Mouse (Mus musculus): Measurements from ENCODE around the gene Abca8a. TPM values are rescaled to one million over a fixed set of nuclear protein-coding genes. Genes with fewer than 3 reads are reported as not detected.
A peak's percentile ranks its signal among the peaks of the same experiment; 100 is the strongest.
"Not testable (repeated sequence)": the region's sequence is repeated elsewhere in the genome, so short reads cannot be mapped to it uniquely, and the experiment has no call there.

Abca8a gene
- polyA plus RNA-seq, 1 experiment from 2014 or later = 1.7 TPM

GRCm38 (mm10) chr11:109994014-109994413 is 101.8 kb downstream of the Abca8a start:
- peak overlapping the region; percentile 19 for H3K4me2 ChIP-seq (ENCODE audit: low read length)

DNA sequence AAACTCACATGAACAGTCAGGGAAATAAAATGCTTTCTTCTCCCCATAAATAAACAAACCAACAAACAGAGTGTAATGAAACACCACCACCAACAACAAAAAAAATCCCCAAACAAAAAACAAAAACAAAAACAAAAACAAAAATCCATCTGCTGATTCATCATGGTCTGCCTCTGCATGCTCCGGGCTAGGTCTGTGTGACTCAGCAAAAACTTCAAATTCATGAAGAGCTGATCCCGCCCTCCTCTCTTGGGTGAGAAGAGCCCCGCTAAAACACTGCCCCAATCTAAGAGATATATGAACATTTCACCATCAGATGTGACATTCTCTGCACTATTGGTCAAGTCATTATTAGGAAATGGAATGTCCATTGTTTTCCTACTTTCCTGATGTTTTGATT is 104.5 kb downstream of the Abca8a start:
- no peak for ATAC-seq
- no peak overlapping the region for H3K9ac ChIP-seq (ENCODE audit: low read depth, low read length)
- peaks cover 5% of the 10 kb centered on the region; the same call in 1 of the 2 replicates for H3K4me1 ChIP-seq (ENCODE audit: control insufficient read depth, insufficient read depth, low read depth, low read length)
- WGBS = 84% methylated on average over 3 of the region's 3 CpGs
- no peaks in the 10 kb centered on the region for H3K36me3 ChIP-seq (ENCODE audit: control insufficient read depth, insufficient read depth, low read length)
- H3K27me3 ChIP-seq (replicated peaks; ENCODE audit: control insufficient read depth, insufficient read depth, low read length) = no peaks in the 10 kb centered on the region
- no peaks in the 10 kb centered on the region for H3K9me3 ChIP-seq (ENCODE audit: control insufficient read depth, low read length)
- no peak overlapping the region for H3K27ac ChIP-seq (ENCODE audit: low read depth, low read length)
- H3K4me3 ChIP-seq (ENCODE audit: low read length) = no peak overlapping the region
- H3K4me2 ChIP-seq (ENCODE audit: low read length) = no peak overlapping the region

More at GRCm38 (mm10) chr11:109994014-109994413, 101.8 kb downstream of the Abca8a start:
- Histone ChIP-seq H3K9ac (ENCODE audit: low read depth, low read length) (no peak overlapping the region), H3K4me1 (ENCODE audit: control insufficient read depth, insufficient read depth, low read depth, low read length) (peaks cover 5% of the 10 kb centered on the region; the same call in 1 of the 2 replicates), H3K9me3 (ENCODE audit: control insufficient read depth, low read length) (no peaks in the 10 kb centered on the region), H3K4me3 (ENCODE audit: low read length) (no peak overlapping the region), H3K27ac (ENCODE audit: low read depth, low read length) (no peak overlapping the region), H3K36me3 (ENCODE audit: control insufficient read depth, insufficient read depth, low read length) (no peaks in the 10 kb centered on the region), H3K27me3 (replicated peaks; ENCODE audit: control insufficient read depth, insufficient read depth, low read length) (no peaks in the 10 kb centered on the region)
- no peak for ATAC-seq
- WGBS = 66% methylated on average over 6 of the region's 6 CpGs

DNA sequence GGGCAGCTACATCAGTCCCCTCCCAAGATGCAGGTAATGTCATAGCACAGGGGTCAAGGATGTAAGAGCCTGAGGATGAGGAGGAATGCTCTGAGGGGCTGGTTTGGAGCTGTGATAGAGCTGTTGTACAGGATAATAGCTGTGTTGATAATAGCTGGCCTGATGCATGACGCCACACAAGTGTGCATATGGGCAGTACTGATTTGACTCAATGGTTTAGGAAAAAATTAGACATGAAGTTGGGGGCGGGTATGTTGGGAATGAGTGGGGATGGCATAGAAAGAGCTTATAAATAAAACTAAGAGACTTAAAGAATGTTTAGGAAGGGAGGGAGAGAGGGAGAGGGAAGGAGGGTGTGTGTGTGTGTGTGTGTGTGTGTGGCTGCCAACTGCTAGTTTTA is 105.5 kb downstream of the Abca8a start:
- no peaks in the 10 kb centered on the region for H3K36me3 ChIP-seq (ENCODE audit: control insufficient read depth, insufficient read depth, low read length)
- H3K4me2 ChIP-seq (ENCODE audit: low read length) = no peak overlapping the region
- no peak overlapping the region for H3K9ac ChIP-seq (ENCODE audit: low read depth, low read length)
- no peaks in the 10 kb centered on the region for H3K27me3 ChIP-seq (replicated peaks; ENCODE audit: control insufficient read depth, insufficient read depth, low read length)
- no peak overlapping the region for H3K4me3 ChIP-seq (ENCODE audit: low read length)
- WGBS = 88% methylated on average over 2 of the region's 2 CpGs
- ATAC-seq = no peak
- no peak overlapping the region for H3K27ac ChIP-seq (ENCODE audit: low read depth, low read length)
- no peaks in the 10 kb centered on the region for H3K9me3 ChIP-seq (ENCODE audit: control insufficient read depth, low read length)
- peaks cover 5% of the 10 kb centered on the region; the same call in 1 of the 2 replicates for H3K4me1 ChIP-seq (ENCODE audit: control insufficient read depth, insufficient read depth, low read depth, low read length)

- H3K9ac ChIP-seq (ENCODE audit: low read depth, low read length) = no peak overlapping the region
- no peak overlapping the region for H3K4me3 ChIP-seq (ENCODE audit: low read length)
- H3K27ac ChIP-seq (ENCODE audit: low read depth, low read length) = no peak overlapping the region
- no peaks in the 10 kb centered on the region for H3K27me3 ChIP-seq (replicated peaks; ENCODE audit: control insufficient read depth, insufficient read depth, low read length)
- no peak overlapping the region for H3K4me2 ChIP-seq (ENCODE audit: low read length)
- ATAC-seq = no peak
- 81% methylated on average over 1 of the region's 1 CpGs for WGBS
- no peaks in the 10 kb centered on the region for H3K9me3 ChIP-seq (ENCODE audit: control insufficient read depth, low read length)
- H3K4me1 ChIP-seq (ENCODE audit: control insufficient read depth, insufficient read depth, low read depth, low read length) = no peaks in the 10 kb centered on the region
- H3K36me3 ChIP-seq (ENCODE audit: control insufficient read depth, insufficient read depth, low read length) = no peaks in the 10 kb centered on the region
Measured at GRCm38 (mm10) chr11:109988164-109988563, 107.6 kb downstream of the Abca8a start.

- not testable (repeated sequence) for H3K4me2 ChIP-seq (ENCODE audit: low read length); ATAC-seq; H3K9ac ChIP-seq (ENCODE audit: low read depth, low read length); H3K36me3 ChIP-seq (ENCODE audit: control insufficient read depth, insufficient read depth, low read length); H3K27ac ChIP-seq (ENCODE audit: low read depth, low read length); H3K27me3 ChIP-seq (replicated peaks; ENCODE audit: control insufficient read depth, insufficient read depth, low read length); H3K4me3 ChIP-seq (ENCODE audit: low read length); H3K9me3 ChIP-seq (ENCODE audit: control insufficient read depth, low read length); H3K4me1 ChIP-seq (ENCODE audit: control insufficient read depth, insufficient read depth, low read depth, low read length)
- 46% methylated on average over 11 of the region's 11 CpGs for WGBS
Measured at GRCm38 (mm10) chr11:109987460-109988072, 108.2 kb downstream of the Abca8a start.

GRCm38 (mm10) chr11:109981872-109982271 is 113.9 kb downstream of the Abca8a start:
- Histone ChIP-seq H3K4me3 (ENCODE audit: low read length) (no peak overlapping the region), H3K9me3 (ENCODE audit: control insufficient read depth, low read length) (no peaks in the 10 kb centered on the region), H3K27ac (ENCODE audit: low read depth, low read length) (no peak overlapping the region), H3K9ac (ENCODE audit: low read depth, low read length) (no peak overlapping the region), H3K4me2 (ENCODE audit: low read length) (no peak overlapping the region), H3K36me3 (ENCODE audit: control insufficient read depth, insufficient read depth, low read length) (no peaks in the 10 kb centered on the region), H3K27me3 (replicated peaks; ENCODE audit: control insufficient read depth, insufficient read depth, low read length) (no peaks in the 10 kb centered on the region), H3K4me1 (ENCODE audit: control insufficient read depth, insufficient read depth, low read depth, low read length) (no peaks in the 10 kb centered on the region)
- WGBS = 100% methylated on average over 2 of the region's 2 CpGs
- ATAC-seq = no peak

Other genes with a start within 250 kb of the Abca8a start
- gene Abca8b, start 100.1 kb downstream of the Abca8a start, polyA plus RNA-seq (2015; fragmentation: Nextera tagmentation; extraction: Ambion mirVana) = 1.4 and 1.5 TPM in 2 replicates
- 2.7 and 4.2 TPM in 2 replicates for gene Abca9, start 72.2 kb upstream of the Abca8a start, polyA plus RNA-seq (2015; fragmentation: Nextera tagmentation; extraction: Ambion mirVana)
- gene Abca6, start 155.8 kb upstream of the Abca8a start, polyA plus RNA-seq (2015; fragmentation: Nextera tagmentation; extraction: Ambion mirVana) = 0.32 and 0.48 TPM in 2 replicates
- 10.2 and 11.2 TPM in 2 replicates for gene Abca5, start 241.7 kb upstream of the Abca8a start, polyA plus RNA-seq (2015; fragmentation: Nextera tagmentation; extraction: Ambion mirVana)